Mouse (Mus musculus): Measurements from ENCODE around the gene Cyp4f37.
"Not testable (repeated sequence)": the region's sequence is repeated elsewhere in the genome, so short reads cannot be mapped to it uniquely, and the experiment has no call there.

The Cyp4f37 gene

GRCm38 (mm10) chr17:32621018-32621417, at the start of gene Cyp4f37:
TSS of gene Cyp4f37 (plus strand) at chr17:32621309.
- not testable (repeated sequence) for DNase-seq (ENCODE audit: low read depth)

DNA sequence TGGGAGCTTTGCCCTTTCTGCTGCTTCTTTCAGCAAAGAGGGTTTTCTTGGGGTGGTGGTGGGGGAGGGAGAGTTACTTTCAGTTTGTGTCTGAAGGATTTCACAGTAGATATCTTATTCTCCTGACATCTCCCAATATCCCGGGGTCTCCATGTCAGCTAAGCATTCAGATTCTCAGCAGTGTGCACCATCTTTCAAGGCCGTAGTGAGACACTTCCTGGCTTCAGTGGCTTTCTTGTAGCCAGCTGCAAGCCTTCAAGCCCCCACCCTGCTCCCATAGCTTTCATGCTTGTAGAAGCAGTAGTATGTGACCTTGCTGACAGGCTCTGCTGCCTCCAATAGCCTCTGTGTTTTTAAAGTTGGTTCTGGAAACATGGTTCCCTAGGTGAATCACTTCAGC, 47.8 kb upstream of the Cyp4f37 start:
- not testable (repeated sequence) for DNase-seq (ENCODE audit: low read depth)

- peak; percentile 15 for DNase-seq (ENCODE audit: low read depth)
Observed at GRCm38 (mm10) chr17:32577496-32578186, 43.5 kb upstream of the Cyp4f37 start.

- no peak for DNase-seq (ENCODE audit: low read depth)
Observed at GRCm38 (mm10) chr17:32596494-32596893, 24.6 kb upstream of the Cyp4f37 start.

DNA sequence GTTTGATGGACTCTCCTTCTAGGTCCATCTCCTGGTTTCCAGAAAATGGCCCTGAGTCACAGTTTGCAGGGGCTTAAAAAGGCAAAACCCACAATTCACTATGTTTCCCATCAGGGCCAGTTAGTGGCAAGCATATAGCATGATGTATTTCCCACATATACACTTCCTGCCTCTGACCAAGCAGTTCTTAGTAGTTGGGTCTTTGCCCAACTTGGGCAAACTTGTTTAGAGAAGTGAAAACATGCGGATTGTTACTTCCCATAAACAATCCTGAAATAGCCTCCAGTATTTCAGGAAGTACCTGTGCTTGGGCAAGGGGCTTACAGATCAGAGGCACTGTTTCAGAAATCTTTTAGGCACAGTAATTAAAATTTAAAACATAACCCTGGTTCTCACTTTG, 13.1 kb upstream of the Cyp4f37 start:
- DNase-seq (ENCODE audit: low read depth) = peak; percentile 31

- not testable (repeated sequence) for DNase-seq (ENCODE audit: low read depth)
Observed at GRCm38 (mm10) chr17:32610231-32610630, 10.9 kb upstream of the Cyp4f37 start.

DNA sequence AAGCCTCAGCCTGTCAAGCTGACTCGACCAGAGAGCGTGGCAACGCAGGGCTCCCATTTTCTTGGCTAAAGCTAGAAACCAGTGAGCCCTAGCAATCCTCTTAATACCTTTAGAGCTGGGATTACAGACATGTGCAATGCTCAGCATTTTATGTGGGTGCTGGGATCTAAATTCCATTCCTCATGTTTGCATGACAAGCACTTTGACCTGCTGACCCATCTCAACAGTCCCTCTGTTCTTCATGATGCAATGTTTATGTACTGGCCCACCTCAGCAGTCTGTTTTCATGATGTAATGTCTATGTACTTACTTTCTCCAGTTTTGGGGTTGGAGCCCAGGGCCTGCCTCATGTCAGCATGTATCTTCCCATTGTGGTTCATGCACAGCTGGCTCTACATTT, 10.2 kb upstream of the Cyp4f37 start:
- DNase-seq (ENCODE audit: low read depth) = no peak

DNA sequence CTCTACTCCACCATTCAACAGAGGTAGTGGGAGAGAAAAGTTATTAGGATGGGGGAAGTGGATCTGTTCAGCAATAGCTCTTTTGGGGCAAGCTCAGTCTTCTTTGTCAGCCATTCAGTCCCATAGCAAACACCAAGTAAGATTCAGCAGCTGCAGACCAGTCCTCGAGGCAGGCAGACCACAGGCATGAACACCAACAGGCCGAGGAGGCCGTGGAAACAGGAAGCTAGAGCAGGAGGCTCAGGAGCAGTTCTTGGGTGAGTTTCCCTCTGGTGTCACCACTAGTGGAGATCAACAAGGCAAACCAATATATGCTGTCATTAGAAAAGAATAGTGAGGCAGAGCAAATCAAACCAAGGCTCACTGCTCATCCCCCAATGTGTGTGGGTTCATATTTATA, 8.7 kb upstream of the Cyp4f37 start:
- no peak for DNase-seq (ENCODE audit: low read depth)

GRCm38 (mm10) chr17:32617252-32617651, 3.9 kb upstream of the Cyp4f37 start:
- DNase-seq (ENCODE audit: low read depth) = no peak

DNA sequence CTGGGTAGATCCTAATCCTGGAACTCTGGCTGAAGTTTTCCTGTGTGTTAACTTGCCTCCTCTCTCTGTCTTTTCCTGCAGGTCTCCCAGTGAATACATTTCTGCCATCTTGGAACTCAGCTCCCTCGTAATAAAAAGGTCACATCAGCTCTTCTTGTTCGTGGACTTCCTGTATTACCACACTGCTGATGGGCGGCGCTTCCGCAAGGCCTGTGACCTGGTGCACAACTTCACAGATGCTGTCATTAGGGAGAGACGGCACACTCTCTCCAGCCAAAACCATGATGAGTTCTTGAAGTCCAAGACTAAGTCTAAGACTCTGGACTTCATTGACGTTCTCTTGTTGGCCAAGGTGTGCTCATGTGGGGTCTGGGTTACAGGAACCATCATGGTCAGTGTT, 8.6 kb downstream of the Cyp4f37 start:
- DNase-seq (ENCODE audit: low read depth) = not testable (repeated sequence)

- peak; percentile 41 for DNase-seq (ENCODE audit: low read depth)
Observed at GRCm38 (mm10) chr17:32631936-32632335, 10.8 kb downstream of the Cyp4f37 start.

DNA sequence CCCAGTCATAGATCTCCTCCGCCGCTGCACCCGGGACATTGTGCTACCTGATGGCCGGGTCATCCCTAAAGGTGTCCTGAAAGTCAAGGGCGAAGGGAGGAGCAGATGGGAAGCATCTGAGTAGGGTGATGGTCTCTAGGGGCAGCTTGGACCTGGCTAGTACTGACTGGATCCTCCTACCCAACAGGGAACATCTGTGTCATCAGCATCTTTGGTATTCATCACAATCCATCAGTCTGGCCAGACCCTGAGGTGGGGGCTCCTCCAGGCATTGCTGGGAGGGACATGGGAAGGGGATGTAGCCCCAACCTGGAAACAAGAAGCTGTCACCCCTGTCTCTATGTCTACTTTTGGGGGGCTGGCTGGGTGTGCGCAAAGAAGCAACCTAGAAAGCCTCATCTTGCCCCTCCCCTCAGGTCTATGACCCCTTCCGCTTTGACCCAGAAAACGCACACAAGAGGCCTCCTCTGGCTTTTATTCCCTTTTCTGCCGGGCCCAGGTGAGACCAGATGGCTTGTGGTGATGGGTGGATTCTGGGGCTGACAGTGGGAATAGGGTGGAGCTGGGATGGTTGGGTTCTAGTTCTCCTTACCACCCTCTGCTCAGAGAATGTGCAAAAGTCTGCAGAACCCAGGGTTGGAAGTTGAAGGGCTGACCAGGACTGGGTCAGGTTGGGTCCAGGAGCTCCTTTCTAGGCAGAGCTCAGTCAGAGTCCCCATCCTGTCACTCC, 13.3 kb downstream of the Cyp4f37 start:
- DNase-seq (ENCODE audit: low read depth) = not testable (repeated sequence)

DNA sequence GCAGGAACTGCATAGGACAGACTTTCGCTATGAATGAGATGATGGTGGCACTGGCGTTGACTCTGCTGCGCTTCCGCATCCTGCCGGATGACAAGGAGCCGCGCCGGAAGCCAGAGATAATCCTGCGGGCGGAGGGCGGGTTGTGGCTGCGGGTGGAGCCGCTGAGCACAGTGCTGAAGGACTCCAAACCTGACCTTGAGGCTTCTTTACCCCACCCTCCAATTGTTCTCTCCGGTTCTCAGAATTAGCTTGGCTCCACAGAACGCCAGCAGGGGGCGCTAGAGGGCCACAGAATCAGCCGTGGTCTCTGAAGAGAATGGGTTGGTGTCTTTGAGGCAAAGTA, 13.8 kb downstream of the Cyp4f37 start:
- DNase-seq (ENCODE audit: low read depth) = peak; percentile 85

GRCm38 (mm10) chr17:32636341-32636740, 15.2 kb downstream of the Cyp4f37 start:
- DNase-seq (ENCODE audit: low read depth) = no peak

DNA sequence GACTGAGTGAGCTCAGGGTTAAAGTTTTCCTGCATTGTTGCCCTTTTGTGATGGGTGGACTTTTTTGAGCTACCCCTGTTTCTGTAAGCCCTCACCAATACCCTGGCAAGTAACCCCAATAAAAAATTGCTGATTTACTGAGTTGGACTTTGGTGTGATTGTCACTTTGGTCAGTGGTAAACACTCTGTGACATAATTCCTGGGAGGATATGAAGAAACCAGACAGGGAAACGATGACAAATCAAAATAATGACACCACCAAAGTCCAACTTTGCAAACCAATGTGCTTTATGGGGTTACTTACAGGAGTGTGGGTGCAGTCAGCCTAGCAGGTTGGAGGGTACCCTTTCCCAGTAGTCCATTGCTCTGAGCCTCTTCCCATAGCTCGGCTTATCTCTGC, 16.0 kb downstream of the Cyp4f37 start:
- DNase-seq (ENCODE audit: low read depth) = no peak

DNA sequence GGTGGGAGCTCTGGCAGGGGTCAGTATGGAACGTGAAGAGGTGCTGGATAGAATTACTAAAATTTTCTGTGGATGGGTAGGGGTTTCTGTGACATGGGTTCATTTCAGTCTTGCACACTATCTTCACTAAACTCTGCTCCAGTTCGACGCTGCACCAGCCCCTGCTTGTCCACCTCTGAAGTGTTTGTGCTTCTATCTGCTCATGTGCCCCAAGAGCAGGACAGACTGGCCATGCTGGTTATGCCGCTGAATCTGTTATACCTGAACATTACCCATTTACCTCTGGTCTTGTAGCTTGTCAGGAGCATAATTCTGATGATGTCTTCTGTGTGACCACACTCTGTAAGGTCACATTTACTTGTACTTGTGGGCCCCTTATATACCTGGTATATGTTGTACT, 25.5 kb downstream of the Cyp4f37 start:
- no peak for DNase-seq (ENCODE audit: low read depth)

GRCm38 (mm10) chr17:32653860-32654259, 32.8 kb downstream of the Cyp4f37 start:
- no peak for DNase-seq (ENCODE audit: low read depth)

GRCm38 (mm10) chr17:32657041-32657440, 35.9 kb downstream of the Cyp4f37 start:
- no peak for DNase-seq (ENCODE audit: low read depth)

DNA sequence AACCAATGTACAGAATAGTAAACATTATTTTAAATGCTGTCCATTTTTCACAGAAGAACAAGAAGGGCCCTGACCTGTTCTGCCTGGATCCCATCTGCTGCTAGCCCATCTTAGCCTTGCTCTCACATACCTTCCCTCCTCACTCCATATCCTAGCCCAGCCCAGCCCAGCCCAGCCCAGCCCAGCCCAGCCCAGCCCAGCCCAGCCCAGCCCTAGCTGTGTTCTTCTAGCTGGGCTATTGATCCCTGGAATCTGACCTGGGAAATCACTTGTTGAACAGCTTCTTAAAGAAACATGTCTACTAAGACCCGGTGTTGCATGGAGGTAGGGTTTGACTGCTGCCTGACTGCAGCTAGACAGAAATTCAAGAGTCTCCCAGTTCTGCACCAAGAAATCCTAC, 37.1 kb downstream of the Cyp4f37 start:
- no peak for DNase-seq (ENCODE audit: low read depth)

GRCm38 (mm10) chr17:32658712-32659111, 37.6 kb downstream of the Cyp4f37 start, which contains the start of gene Cyp4f40:
TSS of gene Cyp4f40 (plus strand) at chr17:32658900.
- peak; percentile 17 for DNase-seq (ENCODE audit: low read depth)

GRCm38 (mm10) chr17:32673976-32674375, 52.9 kb downstream of the Cyp4f37 start:
- DNase-seq (ENCODE audit: low read depth) = peak; percentile 9

- no peak for DNase-seq (ENCODE audit: low read depth)
Observed at GRCm38 (mm10) chr17:32676040-32676635, 55.0 kb downstream of the Cyp4f37 start.

- peak; percentile 66 for DNase-seq (ENCODE audit: low read depth)
Observed at GRCm38 (mm10) chr17:32680404-32680803, 59.3 kb downstream of the Cyp4f37 start.
